In the genomic region with DNA sequence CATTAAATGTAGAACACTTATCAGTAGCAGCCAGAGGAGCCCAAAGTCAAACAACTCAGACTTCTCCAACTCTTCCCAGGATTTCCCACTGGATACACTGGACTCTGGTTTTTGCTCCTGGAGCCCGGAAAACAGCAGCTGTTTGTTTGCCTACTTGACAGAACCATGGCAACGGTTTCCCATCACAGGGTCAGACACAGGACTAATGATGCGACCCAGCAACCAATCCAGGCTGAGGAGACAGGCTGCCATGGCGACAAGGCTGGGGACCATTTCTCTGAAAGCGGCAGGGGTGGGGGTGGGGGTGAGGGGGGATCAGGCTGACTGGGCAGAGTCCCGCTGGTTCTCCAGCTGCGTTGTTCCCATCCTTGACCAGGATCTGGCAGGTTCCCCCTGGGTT, we compare ENCODE assay signal across 10 mouse cellular contexts. TPM values are rescaled to one million over a fixed set of nuclear protein-coding genes. Genes with fewer than 3 reads are reported as not detected.
DNase-seq lines count a peak whose midpoint lies in the region; ATAC-seq and TF ChIP-seq lines count a peak whose summit lies in the region.
"Had no signal": no experiment of that assay in that cellular context is flagged by ENCODE, and none has a peak within 500 bp of the region (broad histone marks: within the 10 kb centered on the region; RNA-seq: fewer than 3 reads in every experiment).

No protein-coding gene starts in this region.

- no peaks in the 10 kb centered on the region for H3K27me3 ChIP-seq in forebrain, postnatal 0 days (ENCODE audit: insufficient read depth, low read length)
- no peaks in the 10 kb centered on the region; the same call in 1 of the 2 replicates for H3K27me3 ChIP-seq in cerebellum, adult 2 months (ENCODE audit: control insufficient read depth, insufficient read depth, low read length)
- H3K27me3 ChIP-seq: liver, embryonic 13.5 days had no signal

- H3K36me3 ChIP-seq in forebrain, postnatal 0 days (ENCODE audit: insufficient read depth), result no peaks in the 10 kb centered on the region
- H3K36me3 ChIP-seq: liver, embryonic 13.5 days had no signal

- DNase-seq in right cerebral cortex, postnatal 10 days (ENCODE audit: low spot score in 2 of 2), result peak; percentile 76 to 86
- DNase-seq in right cerebral cortex, adult 18-20 months, result no peak
- DNase-seq in forebrain, postnatal 0 days, result peak; percentile 76
- peak; percentile 48 to 69 for DNase-seq in layer of hippocampus, postnatal 14 days (ENCODE audit: low spot score in 2 of 2)
- peak; percentile 39 for DNase-seq in yolk sac, embryonic 10.5 days (ENCODE audit: low spot score)
- no peak for DNase-seq in cerebellum, adult 2 months
- no peak for DNase-seq in urinary bladder, postnatal 4 days (ENCODE audit: low spot score in 2 of 2)
- DNase-seq: gastrocnemius, postnatal 25 days; liver, embryonic 13.5 days had no signal

- H3K4me1 ChIP-seq in forebrain, postnatal 0 days (ENCODE audit: insufficient read depth), result peaks cover 12% of the 10 kb centered on the region
- H3K4me1 ChIP-seq in cerebellum, adult 2 months (ENCODE audit: control insufficient read depth, insufficient read depth, low read length), result no peaks in the 10 kb centered on the region; the same call in 1 of the 2 replicates
- H3K4me1 ChIP-seq: liver, embryonic 13.5 days had no signal

- no peak overlapping the region for H3K4me2 ChIP-seq in forebrain, postnatal 0 days (ENCODE audit: low read depth)
- H3K4me2 ChIP-seq: liver, embryonic 13.5 days had no signal

- H3K9me3 ChIP-seq in forebrain, postnatal 0 days (ENCODE audit: low read length), result no peaks in the 10 kb centered on the region
- H3K9me3 ChIP-seq: liver, embryonic 13.5 days had no signal

- no peak overlapping the region for H3K9ac ChIP-seq in forebrain, postnatal 0 days
- H3K9ac ChIP-seq: liver, embryonic 13.5 days had no signal

- no peak overlapping the region for H3K4me3 ChIP-seq in forebrain, postnatal 0 days (ENCODE audit: low read depth, low read length)
- H3K4me3 ChIP-seq in cerebellum, adult 2 months (replicated peaks; ENCODE audit: insufficient read depth, low read depth, low read length), result no peak overlapping the region
- H3K4me3 ChIP-seq: liver, embryonic 13.5 days had no signal

- TF ChIP-seq POLR2A in cerebellum, adult 2 months (IDR thresholded peaks at IDR 0.05; ENCODE audit: borderline replicate concordance, insufficient read depth, low read length), result no peak

- WGBS in forebrain, postnatal 0 days, result 1% methylated on average over 7 of the region's 7 CpGs
- 35% methylated on average over 7 of the region's 7 CpGs for whole genome bisulfite sequencing in cerebellum, adult 2 months

- ATAC-seq in forebrain, postnatal 0 days, result peak; percentile 96

- H3K27ac ChIP-seq in forebrain, postnatal 0 days (ENCODE audit: low read depth, low read length), result peak overlapping the region; percentile 62
- H3K27ac ChIP-seq in cerebellum, adult 2 months (ENCODE audit: insufficient read depth, low read length), result no peak overlapping the region
- H3K27ac ChIP-seq: liver, embryonic 13.5 days had no signal

- no peak for TF ChIP-seq CTCF in forebrain, postnatal 0 days (IDR thresholded peaks at IDR 0.05; ENCODE audit: low read depth)
- TF ChIP-seq CTCF in cerebellum, adult 2 months (IDR thresholded peaks at IDR 0.05; ENCODE audit: borderline replicate concordance, insufficient read depth, low read depth, low read length), result no peak

RNA-seq across cellular contexts. Expression of a gene that starts 11.2 kb away (rescaled TPM):
- total RNA-seq in forebrain, postnatal 0 days (2014; rRNA removed), result 136 and 170 TPM in 2 replicates
- 123 and 186 TPM in 2 replicates for polyA plus RNA-seq in forebrain, postnatal 0 days (2015; fragmentation: Nextera tagmentation; extraction: Ambion mirVana)
- 10 to 100 TPM; 68.2 to 98.9 TPM for total RNA-seq in layer of hippocampus, postnatal 14 days (2021)
- 226 and 275 TPM in 2 replicates for polyA plus RNA-seq in cerebellum, adult 2 months (2012; rRNA removed)
- total RNA-seq: gastrocnemius, postnatal 25 days had no signal
- polyA plus RNA-seq: liver, embryonic 13.5 days had no signal

RNA-seq across cellular contexts. Expression of a gene that starts 25.1 kb away (rescaled TPM):
- total RNA-seq in forebrain, postnatal 0 days (2014; rRNA removed), result 58.2 and 68.7 TPM in 2 replicates
- 21.5 and 31.5 TPM in 2 replicates for polyA plus RNA-seq in forebrain, postnatal 0 days (2015; fragmentation: Nextera tagmentation; extraction: Ambion mirVana)
- 100 to 1,000 TPM; 326 to 350 TPM for total RNA-seq in layer of hippocampus, postnatal 14 days (2021)
- polyA plus RNA-seq in cerebellum, adult 2 months (2012; rRNA removed), result 172 and 180 TPM in 2 replicates
- total RNA-seq: gastrocnemius, postnatal 25 days had no signal

RNA-seq across cellular contexts. Expression of a gene that starts 28.4 kb away (rescaled TPM):
- total RNA-seq in forebrain, postnatal 0 days (2014; rRNA removed), result 135 and 164 TPM in 2 replicates
- polyA plus RNA-seq in forebrain, postnatal 0 days (2015; fragmentation: Nextera tagmentation; extraction: Ambion mirVana), result 140 and 156 TPM in 2 replicates
- 10 to 100 TPM; 50.4 to 55.2 TPM for total RNA-seq in layer of hippocampus, postnatal 14 days (2021)
- polyA plus RNA-seq in cerebellum, adult 2 months (2012; rRNA removed), result 87.0 and 87.1 TPM in 2 replicates

RNA-seq across cellular contexts. Expression of a gene that starts 53.2 kb away (rescaled TPM):
- total RNA-seq in forebrain, postnatal 0 days (2014; rRNA removed), result 32.2 and 39.7 TPM in 2 replicates
- 37.4 and 47.0 TPM in 2 replicates for polyA plus RNA-seq in forebrain, postnatal 0 days (2015; fragmentation: Nextera tagmentation; extraction: Ambion mirVana)
- 10 to 100 TPM; 60.0 to 61.1 TPM for total RNA-seq in layer of hippocampus, postnatal 14 days (2021)
- 139 and 153 TPM in 2 replicates for polyA plus RNA-seq in cerebellum, adult 2 months (2012; rRNA removed)

RNA-seq across cellular contexts. Expression of a gene that starts 57.5 kb away (rescaled TPM):
- 0.46 TPM in 1 of 2 replicates, not detected in the other for total RNA-seq in forebrain, postnatal 0 days (2014; rRNA removed)
- 0.34 TPM in 1 of 2 replicates, not detected in the other for polyA plus RNA-seq in forebrain, postnatal 0 days (2015; fragmentation: Nextera tagmentation; extraction: Ambion mirVana)
- not detected for total RNA-seq in layer of hippocampus, postnatal 14 days (2021)
- not detected in 2 replicates for polyA plus RNA-seq in cerebellum, adult 2 months (2012; rRNA removed)
- total RNA-seq: gastrocnemius, postnatal 25 days had no signal
- polyA plus RNA-seq: liver, embryonic 13.5 days; stomach, embryonic 14.5 days had no signal

Comparison
In these comparisons a context has a peak if more than half of its experiments do, and no peak if none do; other contexts are left out.
1. DNase-seq: peak in right cerebral cortex, postnatal 10 days (2 of 2), forebrain, postnatal 0 days (single experiment), layer of hippocampus, postnatal 14 days (2 of 2) and yolk sac, embryonic 10.5 days (single experiment); none in right cerebral cortex, adult 18-20 months (single experiment), cerebellum, adult 2 months (0 of 2) and urinary bladder, postnatal 4 days (0 of 2).